Mouse (Mus musculus): ENCODE results near the gene Abat.

The Abat gene

GRCm38 (mm10) chr16:8576111-8576510, 62.9 kb downstream of the Abat start:
- DNase-seq = no peak

DNA sequence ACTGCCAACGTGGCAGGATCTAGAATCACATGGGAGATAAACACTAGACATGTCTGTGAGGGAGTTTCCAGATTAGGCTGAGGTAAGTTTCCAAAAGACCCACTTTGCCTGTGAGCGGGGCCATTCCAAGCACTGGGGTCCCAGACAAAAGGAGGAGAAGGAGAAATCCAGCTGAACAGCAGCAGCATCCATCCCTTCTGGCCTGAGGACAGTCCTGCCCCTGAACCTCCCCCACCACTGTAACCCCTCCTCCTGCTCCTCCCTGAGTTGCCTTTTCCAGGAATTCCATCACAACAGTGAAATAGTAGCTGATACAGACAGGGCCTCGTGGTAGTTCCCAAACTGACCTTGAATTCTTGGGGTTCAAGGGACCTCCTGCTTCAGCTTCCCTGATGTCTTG, 63.7 kb downstream of the Abat start:
- DNase-seq = no peak

DNA sequence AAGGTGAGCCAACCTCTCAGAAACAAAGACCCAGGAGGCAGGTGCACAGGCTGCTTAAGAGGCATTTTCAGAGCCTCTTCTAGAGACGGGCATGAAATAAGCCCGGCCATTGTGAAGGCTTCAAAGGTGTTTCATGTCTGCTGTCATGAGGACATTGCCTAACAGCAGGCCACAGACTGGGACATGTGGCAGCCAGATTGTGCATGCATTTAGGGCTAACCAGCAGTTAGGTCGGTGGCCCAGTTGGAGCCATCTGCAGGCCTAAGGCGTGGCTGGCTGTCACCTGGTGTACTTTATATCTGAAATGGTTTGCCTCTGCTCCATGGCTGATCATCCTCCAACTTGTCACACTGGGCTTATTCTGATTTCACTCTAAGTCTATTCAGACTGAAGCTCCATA, 65.1 kb downstream of the Abat start:
- no peak for DNase-seq

DNA sequence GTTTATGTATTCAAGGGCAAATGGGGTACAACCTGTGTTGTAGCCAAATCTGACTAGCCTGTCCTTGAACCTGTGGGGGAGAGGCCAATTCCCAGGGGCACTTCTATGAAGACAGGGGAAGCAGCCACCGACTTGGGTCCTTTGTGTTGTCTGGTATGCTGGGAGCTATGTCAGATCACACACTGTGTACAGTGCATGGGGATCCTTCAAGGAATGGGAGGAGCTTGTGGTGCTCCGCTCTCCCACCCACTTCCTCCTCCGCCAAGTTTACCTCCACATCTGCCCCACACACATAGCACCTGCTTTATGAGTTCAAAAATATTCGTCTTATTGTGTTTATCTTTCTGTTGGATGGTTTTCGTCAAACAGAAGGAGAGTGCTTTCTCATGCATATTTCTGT, 66.3 kb downstream of the Abat start:
- no peak for DNase-seq

- no peak for DNase-seq
These were observed 68.5 kb downstream of the Abat start for GRCm38 (mm10) chr16:8581661-8582239.

DNA sequence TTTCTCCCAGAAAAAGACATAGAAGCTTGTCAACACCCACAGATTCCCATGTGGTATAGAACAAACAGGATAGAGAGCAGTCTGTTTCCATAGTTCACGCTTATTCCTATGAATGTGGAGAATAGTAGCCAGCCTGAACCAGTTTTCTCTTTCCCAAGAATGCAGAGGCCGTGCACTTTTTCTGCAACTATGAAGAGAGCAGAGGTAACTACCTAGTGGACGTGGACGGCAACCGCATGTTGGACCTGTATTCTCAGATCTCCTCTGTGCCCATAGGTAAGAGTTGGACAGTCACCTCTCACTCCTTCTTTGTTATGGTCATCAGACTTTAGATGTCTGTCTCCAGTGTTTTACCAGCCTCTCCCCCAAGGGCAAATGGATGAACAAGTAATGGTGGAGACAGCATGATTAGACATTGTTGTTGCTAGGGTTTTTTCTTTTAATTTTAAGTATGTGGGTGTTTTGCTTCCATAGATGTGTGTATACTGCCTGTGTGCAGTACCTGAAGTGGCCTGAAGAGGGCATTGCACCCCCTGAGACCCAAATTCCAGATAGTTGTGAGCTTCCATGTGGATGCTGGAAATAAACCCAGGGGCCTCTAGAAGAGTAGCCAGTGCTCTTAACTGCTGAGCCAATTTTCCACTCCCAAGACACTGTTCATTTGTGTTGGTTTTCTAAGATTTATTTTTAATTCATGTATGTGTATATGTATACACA, 69.5 kb downstream of the Abat start:
- no peak for DNase-seq

DNA sequence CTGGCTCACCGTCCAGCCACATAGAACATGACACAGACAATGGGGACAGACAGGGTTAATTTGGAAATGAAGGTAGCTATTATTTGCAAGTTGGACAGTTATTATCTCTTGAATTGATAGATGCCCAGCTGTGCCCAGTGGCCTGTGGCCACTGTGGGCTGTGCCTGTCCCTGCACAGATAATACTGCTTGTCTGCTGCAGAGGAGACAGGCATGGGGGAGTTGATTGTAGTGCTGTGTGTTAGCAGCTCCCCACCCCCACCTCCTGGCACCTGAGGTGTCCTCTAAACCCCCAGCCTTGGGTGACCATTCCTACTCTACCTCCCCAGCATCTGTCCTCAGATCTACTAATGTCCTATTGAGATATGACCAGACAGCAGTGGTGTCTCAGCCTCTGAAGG, 71.0 kb downstream of the Abat start:
- DNase-seq = no peak

DNA sequence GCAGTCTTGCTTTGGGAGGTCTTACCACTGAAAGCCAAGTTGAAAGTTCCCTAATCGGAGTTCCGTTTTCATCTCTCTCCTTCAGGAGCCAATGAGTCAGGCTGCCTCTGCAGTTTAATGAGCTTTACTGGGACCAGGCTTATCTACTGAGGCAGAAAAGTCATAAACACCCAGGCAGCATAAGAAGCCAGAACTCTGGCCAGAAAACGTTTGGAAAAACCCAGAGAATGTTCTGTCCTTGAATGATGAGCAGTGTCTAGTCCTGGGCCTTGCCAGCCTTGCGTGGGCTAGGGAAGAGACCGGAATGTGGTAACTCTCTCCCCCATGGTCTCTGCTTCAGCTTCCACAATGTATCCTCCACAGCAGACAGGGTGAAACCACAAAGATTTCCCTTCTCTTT, 71.8 kb downstream of the Abat start:
- no peak for DNase-seq

GRCm38 (mm10) chr16:8595411-8595810, 82.2 kb downstream of the Abat start:
- DNase-seq = no peak

DNA sequence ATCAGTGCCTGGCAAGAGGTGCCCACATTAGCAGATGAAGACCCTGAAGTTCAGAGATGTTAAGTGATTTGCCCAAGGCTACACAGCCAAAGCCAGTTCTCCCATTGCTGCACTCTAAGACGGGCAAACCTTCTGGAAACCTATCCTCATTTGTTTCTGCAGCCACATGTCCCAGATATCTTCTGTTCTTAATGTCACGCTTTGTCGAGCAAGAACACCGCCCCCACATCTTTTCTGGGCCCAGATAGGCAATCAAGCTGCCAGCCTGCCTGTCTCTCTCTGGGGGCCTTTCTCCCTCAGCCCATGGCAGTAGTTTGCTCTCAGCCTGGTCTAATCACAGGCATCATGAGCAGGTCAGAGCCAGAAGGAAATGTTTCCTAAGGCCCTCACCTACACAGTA, 83.1 kb downstream of the Abat start:
- DNase-seq = no peak

DNA sequence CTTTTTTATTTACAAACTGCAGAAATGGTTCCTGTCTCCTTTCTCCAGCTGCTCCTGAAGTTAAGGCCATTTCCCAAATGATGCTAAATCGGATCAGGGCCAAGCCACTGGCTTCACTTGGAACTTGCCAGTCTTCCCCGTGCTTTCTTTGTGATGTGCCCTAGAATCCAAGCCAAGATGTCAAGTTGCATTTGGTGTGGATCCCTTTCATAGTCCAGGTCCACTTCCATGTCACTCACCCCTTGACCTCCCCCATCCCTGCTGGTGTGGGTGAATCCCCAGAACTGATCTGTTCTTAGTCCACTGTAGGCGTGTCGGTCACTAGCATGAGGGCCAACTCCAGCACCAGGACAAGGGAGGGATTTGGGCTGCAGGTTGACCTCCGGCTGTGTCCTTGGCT, 84.3 kb downstream of the Abat start:
- no peak for DNase-seq

DNA sequence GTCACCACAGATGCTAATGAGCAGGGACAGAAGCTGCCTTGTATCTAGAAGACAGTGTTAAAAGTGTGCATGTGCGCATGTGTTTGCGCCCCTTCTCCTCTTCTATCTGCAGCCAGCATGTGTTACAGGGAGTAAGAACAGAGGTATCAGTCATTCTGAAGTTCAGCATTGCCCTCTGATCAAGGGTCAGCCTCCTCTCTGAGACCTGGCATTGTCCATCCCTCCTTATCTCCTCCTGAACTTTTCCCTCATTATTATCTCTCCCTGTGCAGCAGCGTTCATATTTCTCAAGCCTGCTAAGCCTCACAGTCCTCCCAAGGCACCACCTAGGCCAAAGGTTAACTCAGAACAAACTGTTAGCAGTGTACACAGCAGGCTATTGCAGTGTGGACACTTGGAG, 90.6 kb downstream of the Abat start:
- DNase-seq = no peak

DNA sequence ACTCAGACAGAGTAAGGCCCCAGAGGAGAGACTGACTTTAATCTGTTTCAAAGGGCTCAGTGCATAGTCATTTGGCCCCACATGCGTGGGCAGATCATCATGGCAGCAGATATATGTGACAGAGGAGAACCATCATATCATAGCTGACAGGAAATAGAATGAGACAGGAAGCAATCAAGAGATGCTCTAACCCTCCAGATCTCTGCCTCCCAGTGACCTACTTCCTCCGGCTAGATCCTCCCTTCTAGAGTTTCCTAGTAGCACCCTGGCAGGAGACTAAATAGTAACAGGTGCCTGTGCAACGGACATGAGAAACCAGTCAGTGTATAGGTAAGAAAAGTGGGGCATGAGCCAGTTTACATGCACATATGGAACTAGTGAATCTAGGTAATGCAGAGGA, 97.2 kb downstream of the Abat start:
- no peak for DNase-seq

DNA sequence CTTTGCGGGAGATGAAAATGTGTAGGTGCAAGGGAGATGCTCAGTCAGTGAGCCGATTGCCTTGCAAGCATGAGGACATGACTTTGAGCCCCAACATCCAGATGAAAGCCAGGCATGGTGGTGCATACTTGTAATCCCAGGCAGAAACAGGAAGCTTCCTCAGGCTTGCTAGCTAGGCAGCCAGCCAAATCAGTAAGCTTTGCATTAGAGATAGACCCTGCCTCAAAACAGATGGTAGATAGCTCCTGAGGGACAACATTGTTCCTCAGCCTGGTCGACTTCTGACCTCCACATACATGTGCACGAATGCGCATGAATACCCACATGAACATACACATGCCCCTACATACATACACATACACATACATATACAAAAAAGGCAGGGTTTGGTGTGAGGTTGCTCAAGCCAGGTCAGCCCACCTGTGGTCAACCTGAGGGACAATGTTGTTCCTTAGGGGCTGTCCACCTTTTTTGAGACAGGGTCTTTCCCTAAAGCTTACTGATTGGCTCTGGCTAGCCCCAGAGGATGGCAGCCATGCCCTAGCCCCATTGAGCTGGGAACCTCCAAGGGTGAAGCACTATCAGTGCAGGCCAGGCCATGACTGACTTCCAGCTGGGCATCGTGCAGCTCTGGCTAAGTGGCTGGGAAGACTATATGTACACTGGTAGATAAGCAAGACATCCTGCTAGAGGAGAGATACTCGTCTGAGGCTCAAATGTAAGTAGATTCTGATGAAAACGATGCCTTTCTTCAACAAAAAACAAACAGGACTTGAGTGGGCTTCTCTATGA, 99.2 kb downstream of the Abat start:
- DNase-seq = no peak

DNA sequence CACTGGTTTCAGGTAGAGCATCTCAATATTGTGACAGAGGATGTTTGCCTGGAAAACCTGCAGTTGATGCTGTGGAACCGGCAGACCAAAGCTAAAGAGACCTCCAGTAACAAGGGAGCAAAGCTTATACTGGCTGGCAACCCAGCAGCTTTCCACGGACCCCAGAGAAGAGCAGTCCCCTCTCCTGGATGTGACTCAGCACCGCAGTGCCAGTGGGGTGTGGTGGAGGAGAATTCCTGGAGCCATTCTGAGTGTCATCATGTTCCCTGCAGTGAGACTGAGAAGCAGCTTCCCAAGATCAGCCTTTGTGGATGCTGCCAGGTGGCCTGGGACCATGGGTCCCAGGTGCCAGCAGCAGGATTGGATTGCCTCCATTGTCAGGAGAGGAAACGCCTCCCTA, 99.8 kb downstream of the Abat start:
- DNase-seq = no peak

- no peak for DNase-seq
These were observed 100.2 kb downstream of the Abat start for GRCm38 (mm10) chr16:8613447-8613846.

DNA sequence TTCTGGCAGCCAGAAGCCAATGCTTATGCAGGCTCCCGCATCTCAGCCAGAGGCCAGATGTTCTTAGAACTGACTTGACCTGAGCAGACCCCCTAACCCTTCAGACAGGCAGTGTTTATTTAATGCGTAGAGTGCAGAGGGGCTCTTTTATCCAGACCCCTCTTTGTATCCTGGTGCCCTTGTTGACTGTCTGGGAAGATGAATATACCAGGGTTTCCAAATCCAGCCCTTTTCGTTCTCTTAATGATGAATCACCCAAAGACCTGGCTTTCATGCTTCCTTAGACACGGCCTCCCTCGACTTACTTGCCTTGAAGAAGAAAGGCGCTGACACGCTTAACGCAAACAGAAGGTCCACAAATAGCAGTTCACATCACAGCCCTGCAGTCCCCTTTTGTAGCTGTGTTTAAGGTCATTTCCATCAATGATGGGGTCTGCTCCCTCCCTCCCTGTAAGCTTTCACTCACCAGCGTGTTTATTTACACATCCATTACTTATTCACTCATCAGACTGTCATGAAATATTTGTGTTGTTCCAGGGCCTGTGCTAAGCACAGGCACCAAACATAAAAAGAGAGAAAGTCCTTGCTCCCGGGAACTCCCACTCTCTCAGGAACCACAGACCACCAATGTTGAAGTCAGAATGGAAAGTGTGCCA, 106.6 kb downstream of the Abat start:
- DNase-seq = no peak

- DNase-seq = no peak
These were observed 107.3 kb downstream of the Abat start for GRCm38 (mm10) chr16:8620315-8621115.

- no peak for DNase-seq
These were observed 117.2 kb downstream of the Abat start for GRCm38 (mm10) chr16:8630419-8630818.

- no peak for DNase-seq
These were observed 118.2 kb downstream of the Abat start for GRCm38 (mm10) chr16:8631428-8631827.

GRCm38 (mm10) chr16:8636867-8637216, 123.6 kb downstream of the Abat start:
- no peak for DNase-seq

DNA sequence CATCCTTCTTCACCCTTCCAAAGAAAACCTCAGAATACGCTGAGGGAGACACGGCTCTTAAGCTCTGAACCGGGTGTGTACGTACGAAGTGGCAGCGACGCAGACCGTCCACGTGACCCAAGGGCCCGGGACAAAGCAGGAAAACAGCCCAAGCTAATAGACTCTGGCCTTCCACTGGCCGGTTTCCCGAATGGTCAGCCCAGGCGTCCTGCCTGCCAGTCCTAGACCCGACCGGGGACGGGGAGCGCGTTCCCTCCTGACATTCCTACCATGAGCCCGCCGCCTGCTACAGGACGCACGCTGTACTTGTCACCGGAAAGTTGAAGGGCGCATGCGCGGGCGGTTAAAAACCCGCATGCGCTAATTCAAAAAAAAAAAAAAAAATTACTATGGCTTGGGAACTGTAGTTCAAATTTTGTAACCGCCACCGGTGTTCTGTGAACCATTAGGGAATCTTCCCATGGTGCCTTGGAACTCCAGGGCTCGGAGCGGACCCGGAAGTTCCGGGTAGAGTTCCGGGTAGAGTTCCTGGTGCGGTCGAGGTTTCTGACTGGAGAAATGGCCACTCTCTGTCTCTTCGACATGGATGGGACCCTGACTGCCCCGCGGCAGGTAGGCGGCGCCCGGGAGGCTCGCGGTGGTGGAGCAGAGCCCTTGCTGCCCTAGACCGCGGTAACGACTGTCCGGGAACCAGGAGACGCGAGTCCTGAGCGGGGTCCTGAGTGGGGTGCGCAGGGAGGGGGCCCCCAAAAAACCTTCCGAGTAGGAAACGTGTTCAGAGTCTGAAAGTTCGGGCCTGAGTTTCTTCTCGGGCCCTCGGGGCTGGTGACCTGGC, 124.2 kb downstream of the Abat start, which contains the start of the genes Pmm2 and Tmem186:
TSS of gene Pmm2 (plus strand) at position 458 of the 835 bp plus-strand sequence.
TSS of gene Tmem186 (minus strand) at position 496 of the 835 bp plus-strand sequence.
- DNase-seq = peak; percentile 91

Measured in kidney, adult 11 months (tissue).